Mouse (Mus musculus) stomach, embryonic 14.5 days (tissue): ENCODE data around the gene Gjd3. TPM values are rescaled to one million over a fixed set of nuclear protein-coding genes. Genes with fewer than 3 reads are reported as not detected.
A peak's percentile ranks its signal among the peaks of the same experiment; 100 is the strongest.
"Not testable (repeated sequence)": the region's sequence is repeated elsewhere in the genome, so short reads cannot be mapped to it uniquely, and the experiment has no call there.

Source experiments
- ATAC-seq: fragments of 200-750 bp; cut with Nextera tagmentation; 2 replicates; pipeline ENCODE4 v1.8.0; 2017; ENCODE audit warnings: low read depth, moderate TSS enrichment; ENCODE audit not compliant: insufficient number of reproducible peaks, insufficient read depth, low FRiP score
- H3K27ac ChIP-seq: fragments of 300-500 bp; sonication (generic); 2 replicates; pipeline ENCODE4 v1.5.1; 2014; ENCODE audit warnings: mild to moderate bottlenecking, low read length, moderate library complexity, mixed read lengths
- H3K27me3 ChIP-seq: fragments of 300-500 bp; sonication (generic); 2 replicates; pipeline ENCODE4 v1.6.1; 2014; ENCODE audit warnings: low read length, control low read depth, mixed read lengths; ENCODE audit not compliant: control insufficient read depth, insufficient read depth
- H3K36me3 ChIP-seq: fragments of 300-500 bp; sonication (generic); 2 replicates; pipeline ENCODE4 v1.6.1; 2014; ENCODE audit warnings: mild to moderate bottlenecking, control low read depth, low read length, moderate library complexity, mixed read lengths; ENCODE audit not compliant: control insufficient read depth, insufficient read depth
- H3K4me1 ChIP-seq: fragments of 300-500 bp; sonication (generic); 2 replicates; pipeline ENCODE4 v1.6.1; 2014; ENCODE audit warnings: low read length, control low read depth, mixed read lengths; ENCODE audit not compliant: control insufficient read depth, insufficient read depth
- H3K4me2 ChIP-seq: fragments of 300-500 bp; sonication (generic); replicated peaks from 2 replicates; pipeline ENCODE4 v1.6.1; 2014; ENCODE audit warnings: low read depth, low read length, control low read depth
- H3K4me3 ChIP-seq: fragments of 300-500 bp; sonication (generic); 2 replicates; pipeline ENCODE4 v1.5.1; 2014; ENCODE audit warnings: low read depth, low read length, control low read depth
- H3K9ac ChIP-seq: fragments of 300-500 bp; sonication (generic); replicated peaks from 2 replicates; pipeline ENCODE4 v1.6.1; 2014; ENCODE audit warnings: low read depth, mild to moderate bottlenecking, control low read depth, low read length, moderate library complexity, mixed read lengths
- H3K9me3 ChIP-seq: fragments of 300-500 bp; sonication (generic); 2 replicates; pipeline ENCODE4 v1.6.1; 2016; ENCODE audit warnings: low read depth, low read length, control low read depth; ENCODE audit not compliant: control insufficient read depth
- WGBS: fragments of 180-500 bp; shearing (Covaris S2); extraction: QIAGEN DNeasy Blood & Tissue Kit; methylation state at CpG from one replicate; pipeline ENCODE4 v1.1.7; 2014; 5-methylcytosine and 5-hydroxymethylcytosine counted together
- polyA plus RNA-seq: library from polyadenylated mRNA; unstranded; fragments of >200 nt; fragmentation: Nextera tagmentation; extraction: Ambion mirVana; gene quantifications from 2 replicates; pipeline ENCODE4 v1.2.1, GENCODE M21; 2014

Gene Gjd3
- polyA plus RNA-seq, 1 experiment from 2014 or later: not detected

- not testable (repeated sequence) for H3K4me2 ChIP-seq, ATAC-seq, H3K27me3 ChIP-seq, H3K9me3 ChIP-seq, H3K4me3 ChIP-seq, H3K27ac ChIP-seq, H3K4me1 ChIP-seq, H3K9ac ChIP-seq
- WGBS: 96% methylated on average over 4 of the region's 6 CpGs
- peaks cover 19% of the 10 kb centered on the region for H3K36me3 ChIP-seq
These were observed 5.4 kb upstream of the Gjd3 start for GRCm38 (mm10) chr11:98988260-98988659.

- no peak for ATAC-seq
- WGBS: 86% methylated on average over 7 of the region's 7 CpGs
- no peak overlapping the region for H3K27ac ChIP-seq
- H3K9ac ChIP-seq: no peak overlapping the region
- H3K9me3 ChIP-seq: no peaks in the 10 kb centered on the region
- no peaks in the 10 kb centered on the region for H3K27me3 ChIP-seq
- H3K36me3 ChIP-seq: no peaks in the 10 kb centered on the region
- H3K4me1 ChIP-seq: peaks cover 11% of the 10 kb centered on the region; the same call in 1 of the 2 replicates
- no peak overlapping the region for H3K4me3 ChIP-seq
- H3K4me2 ChIP-seq: no peak overlapping the region
These were observed 2.7 kb upstream of the Gjd3 start for GRCm38 (mm10) chr11:98985542-98985941.

- no peaks in the 10 kb centered on the region for H3K27me3 ChIP-seq
- no peaks in the 10 kb centered on the region for H3K9me3 ChIP-seq
- H3K4me3 ChIP-seq: no peak overlapping the region
- H3K36me3 ChIP-seq: no peaks in the 10 kb centered on the region
- WGBS: 38% methylated on average over 8 of the region's 8 CpGs
- no peak for ATAC-seq
- no peak overlapping the region for H3K9ac ChIP-seq
- no peak overlapping the region for H3K4me2 ChIP-seq
- no peak overlapping the region for H3K27ac ChIP-seq
- H3K4me1 ChIP-seq: peaks cover 11% of the 10 kb centered on the region; the same call in 1 of the 2 replicates
These were observed 735 bp upstream of the Gjd3 start for GRCm38 (mm10) chr11:98983551-98983950.

- Histone ChIP-seq H3K36me3 (no peaks in the 10 kb centered on the region), H3K27ac (no peak overlapping the region), H3K27me3 (no peaks in the 10 kb centered on the region), H3K9ac (peak overlapping the region; percentile 22), H3K9me3 (no peaks in the 10 kb centered on the region), H3K4me1 (peaks cover 11% of the 10 kb centered on the region; the same call in 1 of the 2 replicates), H3K4me3 (peak overlapping the region; percentile 53), H3K4me2 (peak overlapping the region; percentile 97)
- peak; percentile 71 for ATAC-seq
- under 1% methylated on average over 88 of the region's 94 CpGs for WGBS
These were observed 631 bp downstream of the Gjd3 start for GRCm38 (mm10) chr11:98981997-98982772.

GRCm38 (mm10) chr11:98981289-98981996 is 1.4 kb downstream of the Gjd3 start:
- peaks cover 11% of the 10 kb centered on the region; the same call in 1 of the 2 replicates for H3K4me1 ChIP-seq
- no peaks in the 10 kb centered on the region for H3K27me3 ChIP-seq
- peak overlapping the region; percentile 97 for H3K4me2 ChIP-seq
- peak overlapping the region; percentile 22; the same call in 1 of the 2 replicates for H3K9ac ChIP-seq
- H3K9me3 ChIP-seq: no peaks in the 10 kb centered on the region
- no peak overlapping the region for H3K27ac ChIP-seq
- H3K4me3 ChIP-seq: peak overlapping the region; percentile 53
- no peaks in the 10 kb centered on the region for H3K36me3 ChIP-seq
- 0 out of 2 replicates have a peak, but pooled peaks have one; percentile 17 for ATAC-seq
- WGBS: 35% methylated on average over 20 of the region's 20 CpGs

- Histone ChIP-seq H3K27ac (no peak overlapping the region), H3K4me2 (no peak overlapping the region), H3K4me3 (no peak overlapping the region), H3K9ac (no peak overlapping the region), H3K9me3 (no peaks in the 10 kb centered on the region), H3K27me3 (no peaks in the 10 kb centered on the region), H3K4me1 (peaks cover 11% of the 10 kb centered on the region; the same call in 1 of the 2 replicates), H3K36me3 (peaks cover 6% of the 10 kb centered on the region; the same call in 1 of the 2 replicates)
- ATAC-seq: no peak
- WGBS: 81% methylated on average over 4 of the region's 5 CpGs
These were observed 3.5 kb downstream of the Gjd3 start for GRCm38 (mm10) chr11:98979356-98979755.

GRCm38 (mm10) chr11:98978526-98979148 is 4.2 kb downstream of the Gjd3 start:
- Histone ChIP-seq H3K9ac (no peak overlapping the region), H3K36me3 (peaks cover 13% of the 10 kb centered on the region), H3K4me1 (peaks cover 11% of the 10 kb centered on the region; the same call in 1 of the 2 replicates), H3K9me3 (no peaks in the 10 kb centered on the region), H3K27me3 (no peaks in the 10 kb centered on the region), H3K27ac (no peak overlapping the region), H3K4me2 (no peak overlapping the region), H3K4me3 (no peak overlapping the region)
- 54% methylated on average over 15 of the region's 15 CpGs for WGBS
- no peak for ATAC-seq
